Mouse (Mus musculus) ES-CJ7 (cell line): ENCODE measurements around the gene Chd1l.
A peak's percentile ranks its signal among the peaks of the same experiment; 100 is the strongest.

ENCODE experiments used
- DNase-seq: peaks from one replicate; pipeline ENCODE4 v3.0.0; 2011; ENCODE audit warnings: low read depth, low spot score

The Chd1l gene

GRCm38 (mm10) chr3:97609845-97610410 lies at the start of gene Chd1l:
Gene Chd1l (minus strand): TSS chr3:97610203.
- peak; percentile 92 for DNase-seq

- no peak for DNase-seq
These were observed 49.7 kb upstream of the Chd1l start for GRCm38 (mm10) chr3:97659746-97660145.

- DNase-seq = peak; percentile 44
These were observed 48.6 kb upstream of the Chd1l start for GRCm38 (mm10) chr3:97658426-97659193.

GRCm38 (mm10) chr3:97657655-97658411 lies 47.8 kb upstream of the Chd1l start, which contains the start of gene Prkab2:
Gene Prkab2 (plus strand): TSS chr3:97658193.
- peak; percentile 97 for DNase-seq

- peak; percentile 81 for DNase-seq
These were observed 44.9 kb upstream of the Chd1l start for GRCm38 (mm10) chr3:97654901-97655300.

GRCm38 (mm10) chr3:97653781-97654180 lies 43.8 kb upstream of the Chd1l start:
- DNase-seq = no peak

GRCm38 (mm10) chr3:97651604-97652003 lies 41.6 kb upstream of the Chd1l start:
- no peak for DNase-seq

- no peak for DNase-seq
These were observed 39.5 kb upstream of the Chd1l start for GRCm38 (mm10) chr3:97649469-97649868.

GRCm38 (mm10) chr3:97649022-97649421 lies 39.0 kb upstream of the Chd1l start:
- no peak for DNase-seq

- DNase-seq = no peak
These were observed 38.5 kb upstream of the Chd1l start for GRCm38 (mm10) chr3:97648518-97648917.

- DNase-seq = no peak
These were observed 32.0 kb upstream of the Chd1l start for GRCm38 (mm10) chr3:97642001-97642400.

- no peak for DNase-seq
These were observed 31.4 kb upstream of the Chd1l start for GRCm38 (mm10) chr3:97641396-97641795.

- no peak for DNase-seq
These were observed 24.3 kb upstream of the Chd1l start for GRCm38 (mm10) chr3:97634288-97634761.

GRCm38 (mm10) chr3:97633456-97633855 lies 23.5 kb upstream of the Chd1l start:
- no peak for DNase-seq

- no peak for DNase-seq
These were observed 21.4 kb upstream of the Chd1l start for GRCm38 (mm10) chr3:97631258-97631860.

GRCm38 (mm10) chr3:97630746-97631145 lies 20.7 kb upstream of the Chd1l start:
- no peak for DNase-seq

- no peak for DNase-seq
These were observed 19.9 kb upstream of the Chd1l start for GRCm38 (mm10) chr3:97629941-97630340.

GRCm38 (mm10) chr3:97628391-97629001 lies 18.5 kb upstream of the Chd1l start, which contains the start of gene Fmo5:
Gene Fmo5 (plus strand): TSS chr3:97628804.
- peak; percentile 47 for DNase-seq

- no peak for DNase-seq
These were observed 17.9 kb upstream of the Chd1l start for GRCm38 (mm10) chr3:97627893-97628292.

GRCm38 (mm10) chr3:97624611-97625010 lies 14.6 kb upstream of the Chd1l start:
- no peak for DNase-seq

- DNase-seq = no peak
These were observed 10.7 kb upstream of the Chd1l start for GRCm38 (mm10) chr3:97620657-97621056.
